Mouse (Mus musculus) heart, embryonic 12.5 days (tissue): ENCODE data around the gene Ddr1. TPM values are rescaled to one million over a fixed set of nuclear protein-coding genes. Genes with fewer than 3 reads are reported as not detected.
"Not testable (repeated sequence)": the region's sequence is repeated elsewhere in the genome, so short reads cannot be mapped to it uniquely, and the experiment has no call there.

Experiments used
- ATAC-seq: fragments of 200-750 bp; cut with Nextera tagmentation; 2 replicates; pipeline ENCODE4 v1.8.0; 2017; ENCODE audit warnings: moderate TSS enrichment, moderate library complexity; ENCODE audit not compliant: insufficient number of reproducible peaks, low FRiP score
- H3K27ac ChIP-seq: fragments of 300-500 bp; sonication (generic); 2 replicates; pipeline ENCODE4 v1.5.1; 2016; ENCODE audit warnings: mild to moderate bottlenecking, moderate library complexity; ENCODE audit not compliant: poor library complexity, severe bottlenecking
- H3K27me3 ChIP-seq: fragments of 300-500 bp; sonication (generic); replicated peaks from 2 replicates; pipeline ENCODE4 v1.6.1; 2016; ENCODE audit warnings: mild to moderate bottlenecking, moderate library complexity
- H3K36me3 ChIP-seq: fragments of 300-500 bp; sonication (generic); 2 replicates; pipeline ENCODE4 v1.6.1; 2016; ENCODE audit warnings: mild to moderate bottlenecking, moderate library complexity
- H3K4me1 ChIP-seq: fragments of 300-500 bp; sonication (generic); replicated peaks from 2 replicates; pipeline ENCODE4 v1.6.1; 2016; ENCODE audit warnings: mild to moderate bottlenecking
- H3K4me2 ChIP-seq: fragments of 300-500 bp; sonication (generic); 2 replicates; pipeline ENCODE4 v1.6.1; 2016; ENCODE audit warnings: mild to moderate bottlenecking, moderate library complexity
- H3K4me3 ChIP-seq: fragments of 300-500 bp; sonication (generic); 2 replicates; pipeline ENCODE4 v1.5.1; 2016; ENCODE audit warnings: mild to moderate bottlenecking
- H3K9ac ChIP-seq: fragments of 300-500 bp; sonication (generic); 2 replicates; pipeline ENCODE4 v1.6.1; 2016; ENCODE audit warnings: mild to moderate bottlenecking, moderate library complexity
- H3K9me3 ChIP-seq: fragments of 300-500 bp; sonication (generic); replicated peaks from 2 replicates; pipeline ENCODE4 v1.6.1; 2016; ENCODE audit warnings: mild to moderate bottlenecking, moderate library complexity
- WGBS: fragments of 180-500 bp; shearing (Covaris S2); methylation state at CpG from one replicate; pipeline ENCODE4 v1.1.7; 2016; 5-methylcytosine and 5-hydroxymethylcytosine counted together
- polyA plus RNA-seq: library from polyadenylated mRNA; unstranded; fragments of >200 nt; fragmentation: Nextera tagmentation; extraction: Ambion mirVana; gene quantifications from 2 replicates; pipeline ENCODE4 v1.2.1, GENCODE M21; 2016

Gene Ddr1
- polyA plus RNA-seq, 1 experiment from 2014 or later, result 162 TPM

GRCm38 (mm10) chr17:35736280-35736960, 32.0 kb upstream of the Ddr1 start:
- no peak for ATAC-seq
- Histone ChIP-seq H3K4me2 (0 out of 2 replicates have a peak overlapping the region, but pooled peaks have one; percentile 10), H3K27me3 (0 out of 2 replicates have a peak, but pooled peaks cover 5% of the 10 kb centered on the region), H3K4me1 (peaks cover 11% of the 10 kb centered on the region; the same call in 1 of the 2 replicates), H3K9me3 (no peaks in the 10 kb centered on the region), H3K9ac (no peak overlapping the region; the same call in 1 of the 2 replicates), H3K36me3 (no peaks in the 10 kb centered on the region), H3K27ac (no peak overlapping the region), H3K4me3 (no peak overlapping the region)
- WGBS, result 33% methylated on average over 12 of the region's 12 CpGs

- peaks cover 21% of the 10 kb centered on the region for H3K4me1 ChIP-seq
- no peaks in the 10 kb centered on the region for H3K9me3 ChIP-seq
- H3K4me2 ChIP-seq, result no peak overlapping the region
- H3K27ac ChIP-seq, result no peak overlapping the region
- H3K36me3 ChIP-seq, result no peaks in the 10 kb centered on the region
- ATAC-seq, result no peak
- 68% methylated on average over 2 of the region's 2 CpGs for WGBS
- H3K27me3 ChIP-seq, result 0 out of 2 replicates have a peak, but pooled peaks cover 5% of the 10 kb centered on the region
- no peak overlapping the region for H3K9ac ChIP-seq
- no peak overlapping the region for H3K4me3 ChIP-seq
Measured at GRCm38 (mm10) chr17:35734478-35734877, 30.1 kb upstream of the Ddr1 start.

DNA sequence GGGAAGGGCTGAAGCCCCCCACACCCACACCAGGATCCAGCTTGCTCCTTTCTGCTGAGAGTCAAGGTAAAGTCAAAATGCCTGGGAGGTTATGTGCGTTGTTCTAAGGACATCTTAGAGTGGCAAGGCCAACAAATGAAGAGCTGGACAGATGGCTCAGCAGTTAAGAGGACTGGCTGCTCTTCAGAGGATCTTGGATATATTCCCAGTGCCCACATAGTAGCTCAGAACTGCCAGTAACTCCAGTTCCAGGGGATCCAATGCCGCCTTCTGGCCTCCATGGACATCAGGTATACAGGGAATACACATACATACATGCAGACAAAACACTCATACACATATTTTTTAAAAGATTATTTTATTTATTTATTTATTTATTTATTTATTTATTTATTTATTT, 29.0 kb upstream of the Ddr1 start:
- H3K9ac ChIP-seq, result no peak overlapping the region
- ATAC-seq, result no peak
- no peaks in the 10 kb centered on the region for H3K27me3 ChIP-seq
- no peak overlapping the region for H3K4me3 ChIP-seq
- H3K36me3 ChIP-seq, result no peaks in the 10 kb centered on the region
- no peak overlapping the region for H3K27ac ChIP-seq
- no peaks in the 10 kb centered on the region for H3K9me3 ChIP-seq
- H3K4me1 ChIP-seq, result peaks cover 21% of the 10 kb centered on the region
- WGBS, result 86% methylated on average over 2 of the region's 2 CpGs
- no peak overlapping the region for H3K4me2 ChIP-seq

- ATAC-seq, result no peak
- no peaks in the 10 kb centered on the region for H3K36me3 ChIP-seq
- no peak overlapping the region for H3K9ac ChIP-seq
- no peak overlapping the region for H3K27ac ChIP-seq
- H3K27me3 ChIP-seq, result no peaks in the 10 kb centered on the region; the same call in 1 of the 2 replicates
- H3K9me3 ChIP-seq, result no peaks in the 10 kb centered on the region
- H3K4me2 ChIP-seq, result no peak overlapping the region
- H3K4me1 ChIP-seq, result peaks cover 25% of the 10 kb centered on the region
- WGBS, result 43% methylated on average over 10 of the region's 10 CpGs
- no peak overlapping the region for H3K4me3 ChIP-seq
Measured at GRCm38 (mm10) chr17:35731431-35732145, 27.2 kb upstream of the Ddr1 start.

GRCm38 (mm10) chr17:35730112-35730511, 25.7 kb upstream of the Ddr1 start:
- H3K36me3 ChIP-seq, ATAC-seq, H3K27ac ChIP-seq, H3K4me3 ChIP-seq, H3K27me3 ChIP-seq, H3K4me2 ChIP-seq, H3K9me3 ChIP-seq, H3K9ac ChIP-seq: not testable (repeated sequence)
- peaks cover 26% of the 10 kb centered on the region for H3K4me1 ChIP-seq
- 56% methylated on average over 3 of the region's 3 CpGs for WGBS

DNA sequence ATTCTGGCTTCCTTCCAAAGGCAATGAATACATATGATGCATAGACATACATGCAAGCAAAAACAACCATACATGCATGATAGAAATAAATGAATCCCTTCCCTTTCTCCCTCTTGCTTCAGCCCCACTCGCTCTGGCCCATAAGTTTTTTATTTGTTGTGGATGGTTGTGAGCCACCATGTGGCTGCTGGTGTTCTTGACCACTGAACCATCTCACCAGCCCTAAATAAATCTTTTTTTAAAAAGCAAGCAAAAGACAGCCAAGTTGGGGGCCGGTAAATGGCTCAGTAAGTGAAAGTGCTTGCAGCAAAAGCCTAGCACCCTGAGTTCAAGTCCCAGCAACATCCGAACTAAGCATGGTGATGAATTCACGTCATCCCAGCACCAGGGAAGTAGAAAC, 24.4 kb upstream of the Ddr1 start:
- Histone ChIP-seq H3K27me3 (peaks cover 5% of the 10 kb centered on the region; the same call in 1 of the 2 replicates), H3K27ac (no peak overlapping the region), H3K4me2 (no peak overlapping the region), H3K9me3 (no peaks in the 10 kb centered on the region; the same call in 1 of the 2 replicates), H3K9ac (no peak overlapping the region), H3K4me3 (no peak overlapping the region), H3K4me1 (peaks cover 30% of the 10 kb centered on the region), H3K36me3 (no peaks in the 10 kb centered on the region)
- no peak for ATAC-seq
- 87% methylated on average over 4 of the region's 4 CpGs for WGBS

- no peaks in the 10 kb centered on the region for H3K36me3 ChIP-seq
- H3K4me1 ChIP-seq, result peaks cover 34% of the 10 kb centered on the region
- no peak overlapping the region for H3K27ac ChIP-seq
- no peaks in the 10 kb centered on the region; the same call in 1 of the 2 replicates for H3K9me3 ChIP-seq
- WGBS, result 45% methylated on average over 10 of the region's 10 CpGs
- H3K4me2 ChIP-seq, result no peak overlapping the region
- no peak overlapping the region for H3K9ac ChIP-seq
- H3K4me3 ChIP-seq, result no peak overlapping the region
- ATAC-seq, result no peak
- H3K27me3 ChIP-seq, result peaks cover 6% of the 10 kb centered on the region; the same call in 1 of the 2 replicates
Measured at GRCm38 (mm10) chr17:35727471-35728205, 23.2 kb upstream of the Ddr1 start.

- no peak overlapping the region for H3K4me3 ChIP-seq
- no peak overlapping the region for H3K27ac ChIP-seq
- 42% methylated on average over 7 of the region's 7 CpGs for WGBS
- no peaks in the 10 kb centered on the region; the same call in 1 of the 2 replicates for H3K9me3 ChIP-seq
- ATAC-seq, result no peak
- no peak overlapping the region for H3K9ac ChIP-seq
- no peak overlapping the region for H3K4me2 ChIP-seq
- peaks cover 6% of the 10 kb centered on the region; the same call in 1 of the 2 replicates for H3K27me3 ChIP-seq
- H3K36me3 ChIP-seq, result no peaks in the 10 kb centered on the region
- H3K4me1 ChIP-seq, result peaks cover 40% of the 10 kb centered on the region
Measured at GRCm38 (mm10) chr17:35727028-35727427, 22.6 kb upstream of the Ddr1 start.

- peak; percentile 61 for ATAC-seq
- peak overlapping the region; percentile 30; the same call in 1 of the 2 replicates for H3K9ac ChIP-seq
Measured at GRCm38 (mm10) chr17:35725286-35726232, 21.1 kb upstream of the Ddr1 start.

GRCm38 (mm10) chr17:35721676-35722075, 17.3 kb upstream of the Ddr1 start:
- peaks cover 53% of the 10 kb centered on the region for H3K4me1 ChIP-seq
- no peak overlapping the region for H3K4me3 ChIP-seq
- H3K9ac ChIP-seq, result no peak overlapping the region
- no peaks in the 10 kb centered on the region for H3K36me3 ChIP-seq
- H3K27ac ChIP-seq, result peak overlapping the region; percentile 96
- ATAC-seq, result no peak
- peaks cover 6% of the 10 kb centered on the region; the same call in 1 of the 2 replicates for H3K27me3 ChIP-seq
- H3K9me3 ChIP-seq, result peaks cover 10% of the 10 kb centered on the region
- 0 out of 2 replicates have a peak overlapping the region, but pooled peaks have one; percentile 18 for H3K4me2 ChIP-seq
- WGBS, result 39% methylated on average over 8 of the region's 8 CpGs

More at GRCm38 (mm10) chr17:35725286-35726232, 21.1 kb upstream of the Ddr1 start:
- H3K27me3 ChIP-seq, result peaks cover 6% of the 10 kb centered on the region; the same call in 1 of the 2 replicates
- no peaks in the 10 kb centered on the region; the same call in 1 of the 2 replicates for H3K9me3 ChIP-seq
- no peaks in the 10 kb centered on the region for H3K36me3 ChIP-seq
- H3K27ac ChIP-seq, result peak overlapping the region; percentile 5; the same call in 1 of the 2 replicates
- WGBS, result 23% methylated on average over 21 of the region's 21 CpGs
- 0 out of 2 replicates have a peak overlapping the region, but pooled peaks have one; percentile 14 for H3K4me3 ChIP-seq
- H3K4me2 ChIP-seq, result peak overlapping the region; percentile 56
- peaks cover 46% of the 10 kb centered on the region for H3K4me1 ChIP-seq
